Mouse (Mus musculus) kidney, embryonic 15.5 days (tissue): Measurements from ENCODE around the gene Kcnab2. TPM values are rescaled to one million over a fixed set of nuclear protein-coding genes. Genes with fewer than 3 reads are reported as not detected.

Experiments
- ATAC-seq: fragments of 200-750 bp; cut with Nextera tagmentation; replicated peaks from 2 replicates; pipeline ENCODE4 v1.8.0; 2017; ENCODE audit warnings: moderate TSS enrichment; ENCODE audit not compliant: low FRiP score
- H3K27ac ChIP-seq: fragments of 300-500 bp; sonication (generic); 2 replicates; pipeline ENCODE4 v1.5.1; 2015; ENCODE audit warnings: mild to moderate bottlenecking, inconsistent platforms
- H3K27me3 ChIP-seq: fragments of 300-500 bp; sonication (generic); 2 replicates; pipeline ENCODE4 v1.6.1; 2015; ENCODE audit warnings: inconsistent platforms
- H3K36me3 ChIP-seq: fragments of 300-500 bp; sonication (generic); 2 replicates; pipeline ENCODE4 v1.6.1; 2015; ENCODE audit warnings: inconsistent platforms
- H3K4me1 ChIP-seq: fragments of 300-500 bp; sonication (generic); 2 replicates; pipeline ENCODE4 v1.6.1; 2015; ENCODE audit warnings: inconsistent platforms
- H3K4me2 ChIP-seq: fragments of 300-500 bp; sonication (generic); 2 replicates; pipeline ENCODE4 v1.6.1; 2015; ENCODE audit warnings: moderate library complexity, mild to moderate bottlenecking, inconsistent platforms
- H3K4me3 ChIP-seq: fragments of 300-500 bp; sonication (generic); replicated peaks from 2 replicates; pipeline ENCODE4 v1.5.1; 2015; ENCODE audit warnings: mild to moderate bottlenecking, inconsistent platforms
- H3K9ac ChIP-seq: fragments of 300-500 bp; sonication (generic); 2 replicates; pipeline ENCODE4 v1.6.1; 2015; ENCODE audit warnings: mild to moderate bottlenecking, inconsistent platforms
- H3K9me3 ChIP-seq: fragments of 300-500 bp; sonication (generic); replicated peaks from 2 replicates; pipeline ENCODE4 v1.6.1; 2016; ENCODE audit warnings: inconsistent platforms
- WGBS: fragments of 180-500 bp; shearing (Covaris S2); methylation state at CpG from one replicate; pipeline ENCODE4 v1.1.7; 2015; ENCODE audit warnings: mixed read lengths; 5-methylcytosine and 5-hydroxymethylcytosine counted together
- polyA plus RNA-seq: library from polyadenylated mRNA; unstranded; fragments of >200 nt; fragmentation: Nextera tagmentation; extraction: Ambion mirVana; gene quantifications from 2 replicates; pipeline ENCODE4 v1.2.1, GENCODE M21; 2015

Gene Kcnab2
- polyA plus RNA-seq, 1 experiment from 2014 or later: 6.3 TPM

DNA sequence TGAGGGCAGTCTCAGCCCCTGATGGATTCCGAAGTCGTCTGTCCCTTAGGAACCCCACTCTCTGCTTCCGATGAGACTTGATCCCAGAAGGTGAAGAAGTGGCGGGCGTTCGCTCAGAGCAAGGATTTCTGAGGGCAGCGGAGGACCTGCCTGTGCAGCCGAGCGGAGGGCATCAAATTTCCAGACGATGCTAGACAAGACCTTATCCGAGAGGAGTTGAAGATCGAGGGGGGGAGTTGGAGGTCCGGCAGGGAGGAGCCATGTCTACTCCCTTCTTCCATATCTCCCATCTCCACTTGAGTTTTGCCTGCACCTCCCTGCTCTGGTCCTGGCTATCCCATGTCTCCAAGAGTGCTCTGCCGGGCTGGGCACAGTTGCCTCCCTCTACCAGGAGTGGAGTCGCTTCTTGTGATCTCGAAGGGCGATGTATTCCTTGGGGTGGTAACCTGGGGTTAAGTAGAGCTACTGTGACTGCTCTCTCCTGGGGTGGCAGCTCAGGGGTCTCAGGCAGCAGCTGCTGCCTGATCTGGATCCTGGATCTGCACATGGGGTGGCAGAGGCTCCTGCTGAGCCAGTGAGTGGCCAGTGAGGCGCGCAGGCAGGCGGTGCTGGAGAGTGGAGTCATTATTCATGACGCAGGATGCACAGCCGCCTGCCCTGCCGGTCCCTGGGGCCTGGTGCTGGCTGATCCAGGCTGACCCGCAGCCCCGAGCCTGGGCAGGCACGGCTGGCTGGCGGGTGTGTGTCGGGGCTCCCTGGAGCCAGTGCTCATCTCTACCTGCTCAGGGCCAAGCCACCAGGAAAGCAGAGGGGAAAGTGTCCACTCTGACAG, 59.2 kb downstream of the Kcnab2 start:
- Histone ChIP-seq H3K27me3 (0 out of 2 replicates have a peak, but pooled peaks cover 13% of the 10 kb centered on the region), H3K27ac (peak overlapping the region; percentile 68), H3K4me2 (peak overlapping the region; percentile 50), H3K4me1 (peaks cover 19% of the 10 kb centered on the region), H3K9ac (no peak overlapping the region), H3K36me3 (no peaks in the 10 kb centered on the region), H3K9me3 (no peaks in the 10 kb centered on the region), H3K4me3 (peak overlapping the region; percentile 4; the same call in 1 of the 2 replicates)
- ATAC-seq: peak; percentile 74
- WGBS: 15% methylated on average over 28 of the region's 28 CpGs

DNA sequence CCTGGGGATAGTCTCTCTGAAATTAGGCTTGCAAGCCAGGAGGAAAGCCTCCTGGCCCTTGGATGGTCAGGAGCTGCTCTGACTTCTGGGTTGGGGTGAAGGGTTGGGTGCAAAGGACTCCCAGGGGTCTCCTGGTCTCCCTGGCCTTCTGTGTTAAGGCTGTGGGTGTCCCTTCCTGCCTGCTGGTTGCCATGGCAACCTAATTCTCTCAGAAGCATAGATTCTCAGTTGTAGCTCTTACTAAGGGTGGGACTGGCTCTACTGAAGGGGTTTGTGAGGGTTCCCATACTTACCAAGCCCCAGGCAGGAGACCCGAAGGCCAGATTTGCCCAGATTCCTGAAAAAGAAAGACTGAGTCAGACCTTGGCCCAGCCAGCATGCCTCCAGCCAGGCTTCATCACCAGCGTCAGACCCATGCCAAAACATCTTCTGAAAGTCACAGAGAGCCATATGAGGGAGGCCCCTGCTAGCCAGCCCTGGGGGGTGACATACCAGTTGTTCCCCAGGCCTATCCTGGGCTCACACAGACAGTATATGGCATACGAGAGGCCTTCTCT, 65.1 kb downstream of the Kcnab2 start:
- Histone ChIP-seq H3K9ac (no peak overlapping the region), H3K4me3 (no peak overlapping the region), H3K27me3 (0 out of 2 replicates have a peak, but pooled peaks cover 3% of the 10 kb centered on the region), H3K4me1 (peaks cover 2% of the 10 kb centered on the region; the same call in 1 of the 2 replicates), H3K36me3 (no peaks in the 10 kb centered on the region), H3K4me2 (no peak overlapping the region), H3K9me3 (no peaks in the 10 kb centered on the region), H3K27ac (no peak overlapping the region)
- 85% methylated on average over 3 of the region's 3 CpGs for WGBS
- no peak for ATAC-seq

DNA sequence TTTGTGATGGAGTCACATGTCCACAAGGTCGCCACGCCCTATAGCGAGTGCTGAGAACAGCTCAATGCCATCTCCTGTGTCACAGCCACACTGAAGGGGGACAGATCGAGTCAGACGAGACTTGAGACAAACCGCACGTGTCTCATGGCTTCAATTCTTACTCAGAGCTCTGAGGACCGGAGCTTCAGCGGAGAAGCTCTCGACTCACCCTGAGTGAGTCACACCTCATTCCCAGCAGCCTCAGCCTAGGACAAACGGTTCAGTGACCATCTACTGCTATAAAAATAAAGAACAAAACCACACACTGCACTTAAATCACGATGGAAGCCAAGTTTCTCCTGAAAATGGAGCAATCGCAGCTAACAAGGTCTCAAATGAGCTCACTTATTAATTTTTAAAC, 66.7 kb downstream of the Kcnab2 start:
- WGBS: 59% methylated on average over 13 of the region's 13 CpGs
- Histone ChIP-seq H3K9ac (no peak overlapping the region), H3K9me3 (no peaks in the 10 kb centered on the region), H3K27me3 (no peaks in the 10 kb centered on the region), H3K4me2 (no peak overlapping the region), H3K4me3 (no peak overlapping the region), H3K36me3 (no peaks in the 10 kb centered on the region), H3K4me1 (no peaks in the 10 kb centered on the region), H3K27ac (no peak overlapping the region)
- ATAC-seq: no peak

DNA sequence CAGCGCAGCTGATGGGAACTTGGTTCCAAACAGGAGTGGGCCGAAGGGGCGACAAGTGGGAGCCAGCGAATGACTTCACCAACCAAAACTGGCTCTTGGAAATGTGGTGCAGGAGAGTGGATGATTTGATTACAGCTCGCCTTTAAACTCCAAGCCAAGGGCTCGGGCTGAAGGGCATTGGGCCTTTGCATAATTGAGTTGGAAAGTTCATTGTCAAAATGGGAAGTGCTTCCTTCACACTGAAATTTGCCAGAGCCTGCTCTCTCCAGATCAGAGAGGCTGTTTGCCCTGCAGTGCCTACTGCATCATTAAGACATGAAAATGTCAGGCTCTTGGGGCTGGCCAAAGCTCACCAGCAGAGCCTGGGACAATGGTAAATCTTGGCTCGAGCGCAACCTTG, 71.1 kb downstream of the Kcnab2 start:
- H3K9me3 ChIP-seq: no peaks in the 10 kb centered on the region
- no peaks in the 10 kb centered on the region for H3K36me3 ChIP-seq
- no peaks in the 10 kb centered on the region for H3K4me1 ChIP-seq
- no peak overlapping the region for H3K27ac ChIP-seq
- no peak overlapping the region for H3K9ac ChIP-seq
- ATAC-seq: no peak
- no peaks in the 10 kb centered on the region for H3K27me3 ChIP-seq
- no peak overlapping the region for H3K4me3 ChIP-seq
- 82% methylated on average over 8 of the region's 8 CpGs for WGBS
- H3K4me2 ChIP-seq: no peak overlapping the region

DNA sequence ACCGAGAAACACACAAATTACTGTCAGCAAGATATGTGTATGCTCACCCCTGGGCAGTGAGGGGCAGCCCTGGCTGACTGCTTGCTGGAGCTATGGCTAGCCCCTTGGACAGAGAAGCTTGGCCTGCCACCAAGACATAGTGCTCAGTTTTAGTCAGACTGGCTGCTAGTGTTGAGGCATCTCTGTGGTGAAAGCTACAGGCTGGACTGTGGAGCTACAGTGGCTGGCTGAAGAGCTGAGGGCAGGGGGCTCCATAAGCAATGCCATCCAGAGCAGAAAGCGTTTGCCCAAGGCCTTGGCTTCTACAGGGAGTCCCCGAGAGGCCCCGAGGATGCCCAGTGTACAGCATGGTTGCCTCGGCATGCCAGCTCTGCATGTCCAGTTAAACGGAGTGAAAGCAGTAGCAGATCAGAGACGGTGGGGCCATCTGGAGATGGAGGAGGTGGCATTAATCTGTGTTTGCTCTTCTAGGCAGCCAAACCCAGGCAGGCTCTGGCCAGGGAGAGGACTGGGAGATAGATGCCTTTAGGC, 71.9 kb downstream of the Kcnab2 start:
- Histone ChIP-seq H3K4me1 (no peaks in the 10 kb centered on the region), H3K27me3 (no peaks in the 10 kb centered on the region), H3K4me2 (no peak overlapping the region), H3K27ac (no peak overlapping the region), H3K9ac (no peak overlapping the region), H3K36me3 (no peaks in the 10 kb centered on the region), H3K4me3 (no peak overlapping the region), H3K9me3 (no peaks in the 10 kb centered on the region)
- WGBS: 68% methylated on average over 7 of the region's 7 CpGs
- ATAC-seq: no peak

DNA sequence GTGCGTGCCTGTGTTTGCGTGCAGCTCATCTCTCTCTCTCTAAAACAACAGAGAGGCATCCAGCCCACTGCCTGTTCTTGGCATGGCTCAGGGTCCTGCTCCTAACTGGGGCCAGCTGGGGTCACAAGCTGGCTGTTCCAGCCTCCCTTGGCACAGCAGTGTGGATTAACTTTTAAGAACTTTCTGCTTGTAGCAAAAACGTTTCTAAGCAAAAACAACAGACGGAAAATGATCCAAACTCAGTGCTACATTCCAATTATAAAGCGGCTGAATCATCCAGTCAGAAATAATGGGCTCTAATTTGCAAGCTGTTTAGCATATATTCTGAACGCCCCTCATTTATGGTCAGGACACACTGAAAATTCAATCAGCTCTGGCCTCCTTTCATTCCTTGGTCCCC, 72.5 kb downstream of the Kcnab2 start:
- Histone ChIP-seq H3K4me1 (no peaks in the 10 kb centered on the region), H3K27me3 (no peaks in the 10 kb centered on the region), H3K4me3 (no peak overlapping the region), H3K9ac (no peak overlapping the region), H3K4me2 (no peak overlapping the region), H3K9me3 (no peaks in the 10 kb centered on the region), H3K27ac (no peak overlapping the region), H3K36me3 (no peaks in the 10 kb centered on the region)
- 69% methylated on average over 6 of the region's 6 CpGs for WGBS
- ATAC-seq: no peak

DNA sequence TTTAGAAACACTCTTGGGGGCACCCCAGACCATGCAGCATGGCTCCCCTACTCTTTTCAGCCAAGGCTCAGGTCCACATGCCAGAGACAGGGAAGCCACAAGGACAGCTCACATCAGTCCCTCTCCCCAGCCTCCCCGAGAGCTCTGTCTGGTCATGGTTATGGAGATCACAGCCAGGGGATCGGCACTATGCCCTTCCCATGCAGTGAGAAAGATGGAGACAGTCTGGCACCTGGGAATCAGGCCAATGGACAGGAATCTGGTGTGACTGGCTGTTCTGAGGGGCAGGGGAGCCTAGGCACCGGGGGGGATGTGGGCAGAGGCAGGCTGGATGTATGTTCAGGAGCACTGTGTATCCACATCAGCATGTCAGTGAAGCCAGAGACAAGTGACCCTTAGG, 78.7 kb downstream of the Kcnab2 start:
- no peak overlapping the region for H3K9ac ChIP-seq
- H3K27ac ChIP-seq: no peak overlapping the region
- no peak overlapping the region for H3K4me2 ChIP-seq
- no peaks in the 10 kb centered on the region for H3K27me3 ChIP-seq
- no peak for ATAC-seq
- no peaks in the 10 kb centered on the region for H3K36me3 ChIP-seq
- no peaks in the 10 kb centered on the region for H3K9me3 ChIP-seq
- H3K4me3 ChIP-seq: no peak overlapping the region
- no peaks in the 10 kb centered on the region for H3K4me1 ChIP-seq
- WGBS: 76% methylated on average over 3 of the region's 3 CpGs

DNA sequence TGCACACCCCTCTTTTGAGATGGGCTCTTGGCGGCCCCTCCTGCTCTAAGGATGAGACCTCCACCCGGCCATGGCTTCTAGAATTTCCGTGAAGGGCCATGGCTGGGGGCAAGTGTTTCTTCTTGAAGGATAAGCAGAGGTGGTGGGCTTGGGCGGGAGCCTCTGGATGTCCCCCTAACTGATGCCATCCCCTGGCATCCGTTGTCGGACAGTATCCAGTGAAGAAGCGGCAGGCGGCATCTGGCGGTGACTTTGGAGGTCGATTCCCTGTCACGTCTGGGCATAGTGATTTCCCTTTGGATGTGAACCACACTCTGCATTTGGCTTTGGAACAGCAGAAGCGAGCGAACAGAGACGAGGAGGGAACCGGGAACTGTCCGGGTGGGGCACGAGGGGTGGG, 85.0 kb downstream of the Kcnab2 start:
- Histone ChIP-seq H3K4me2 (no peak overlapping the region), H3K36me3 (no peaks in the 10 kb centered on the region), H3K27me3 (no peaks in the 10 kb centered on the region), H3K4me1 (0 out of 2 replicates have a peak, but pooled peaks cover 3% of the 10 kb centered on the region), H3K27ac (no peak overlapping the region), H3K4me3 (no peak overlapping the region), H3K9ac (no peak overlapping the region), H3K9me3 (no peaks in the 10 kb centered on the region)
- 88% methylated on average over 17 of the region's 17 CpGs for WGBS
- ATAC-seq: no peak

DNA sequence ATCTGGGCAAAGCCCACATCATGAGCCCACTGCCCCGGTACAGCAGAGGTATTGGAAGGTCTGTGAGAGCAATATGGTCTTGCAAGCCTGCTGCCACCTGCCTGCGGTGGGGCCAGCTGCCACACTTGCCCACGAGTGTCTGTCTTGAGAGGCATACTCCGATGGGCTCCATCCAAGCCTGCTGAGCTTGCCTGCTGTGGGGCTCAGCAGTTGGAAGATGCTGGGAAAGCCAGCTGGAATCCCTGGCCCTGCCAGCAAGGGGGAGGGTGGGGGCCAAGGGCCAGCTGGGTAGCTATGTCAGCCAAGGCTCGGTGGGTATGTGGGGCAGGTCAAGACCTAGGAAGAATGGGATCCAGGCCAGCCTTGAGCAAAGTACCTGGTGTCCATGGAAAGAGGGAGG, 85.5 kb downstream of the Kcnab2 start:
- Histone ChIP-seq H3K27me3 (no peaks in the 10 kb centered on the region), H3K36me3 (no peaks in the 10 kb centered on the region), H3K9me3 (no peaks in the 10 kb centered on the region), H3K27ac (no peak overlapping the region), H3K9ac (no peak overlapping the region), H3K4me1 (0 out of 2 replicates have a peak, but pooled peaks cover 3% of the 10 kb centered on the region), H3K4me2 (no peak overlapping the region), H3K4me3 (no peak overlapping the region)
- no peak for ATAC-seq
- WGBS: 70% methylated on average over 5 of the region's 5 CpGs

DNA sequence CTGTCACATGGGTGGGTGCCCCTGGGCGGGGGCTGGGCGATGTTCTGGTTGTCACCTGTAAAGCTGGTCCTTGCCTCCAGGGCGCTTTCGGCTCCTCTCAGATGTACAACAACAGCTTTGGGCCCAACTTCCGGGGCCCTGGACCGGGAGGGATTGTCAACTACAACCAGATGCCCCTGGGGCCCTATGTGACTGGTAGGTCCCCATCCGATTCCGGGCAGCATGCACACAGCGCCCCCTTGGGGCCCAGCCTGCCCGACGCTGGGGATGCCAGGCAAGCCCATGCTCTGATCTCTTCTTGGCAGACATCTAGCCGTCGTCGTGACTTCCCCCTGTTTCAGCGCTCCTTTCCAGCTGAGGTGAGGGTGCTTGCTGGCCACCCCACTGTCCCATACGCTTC, 92.0 kb downstream of the Kcnab2 start:
- Histone ChIP-seq H3K27ac (no peak overlapping the region), H3K9me3 (no peaks in the 10 kb centered on the region), H3K4me1 (no peaks in the 10 kb centered on the region), H3K4me2 (no peak overlapping the region), H3K4me3 (no peak overlapping the region), H3K27me3 (no peaks in the 10 kb centered on the region), H3K36me3 (no peaks in the 10 kb centered on the region), H3K9ac (no peak overlapping the region)
- WGBS: 68% methylated on average over 16 of the region's 16 CpGs
- ATAC-seq: no peak

DNA sequence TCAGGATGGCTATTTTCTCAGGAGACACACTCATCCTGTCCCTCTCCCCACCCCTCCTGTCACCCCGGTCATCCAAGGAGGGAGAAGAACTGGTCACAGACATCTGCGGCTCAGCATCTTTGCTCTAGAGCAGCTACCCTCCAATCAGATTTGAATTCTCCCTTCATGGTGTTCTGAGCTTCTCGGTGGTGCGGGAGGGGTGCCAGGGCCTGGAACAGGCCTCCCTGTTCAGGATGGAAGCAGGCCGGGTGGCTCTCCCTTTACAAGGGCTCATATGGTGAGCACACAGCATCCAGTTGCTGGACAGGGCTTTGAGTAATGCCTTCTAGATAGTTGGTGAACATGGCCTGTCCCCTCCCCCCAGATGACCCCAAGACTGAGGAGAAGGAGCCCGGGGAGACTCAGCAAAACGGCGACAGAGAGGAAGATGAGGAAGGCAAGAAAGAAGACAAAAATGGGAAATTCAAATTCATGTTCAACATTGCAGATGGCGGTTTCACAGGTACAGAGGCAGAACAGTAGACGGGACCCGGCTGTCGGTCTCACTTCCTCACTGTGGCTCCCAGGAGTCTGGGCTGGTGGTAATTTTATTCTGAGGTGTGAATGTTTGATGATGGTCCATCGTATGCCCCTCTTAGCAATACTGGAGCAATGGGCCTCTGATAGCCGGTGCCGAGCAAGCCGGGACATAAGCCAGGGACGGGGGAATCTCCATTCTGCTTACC, 95.0 kb downstream of the Kcnab2 start:
- no peak for ATAC-seq
- no peak overlapping the region for H3K27ac ChIP-seq
- no peak overlapping the region for H3K4me3 ChIP-seq
- H3K4me1 ChIP-seq: no peaks in the 10 kb centered on the region
- no peak overlapping the region for H3K4me2 ChIP-seq
- no peak overlapping the region for H3K9ac ChIP-seq
- H3K27me3 ChIP-seq: no peaks in the 10 kb centered on the region
- no peaks in the 10 kb centered on the region for H3K9me3 ChIP-seq
- WGBS: 82% methylated on average over 17 of the region's 17 CpGs
- H3K36me3 ChIP-seq: no peaks in the 10 kb centered on the region

DNA sequence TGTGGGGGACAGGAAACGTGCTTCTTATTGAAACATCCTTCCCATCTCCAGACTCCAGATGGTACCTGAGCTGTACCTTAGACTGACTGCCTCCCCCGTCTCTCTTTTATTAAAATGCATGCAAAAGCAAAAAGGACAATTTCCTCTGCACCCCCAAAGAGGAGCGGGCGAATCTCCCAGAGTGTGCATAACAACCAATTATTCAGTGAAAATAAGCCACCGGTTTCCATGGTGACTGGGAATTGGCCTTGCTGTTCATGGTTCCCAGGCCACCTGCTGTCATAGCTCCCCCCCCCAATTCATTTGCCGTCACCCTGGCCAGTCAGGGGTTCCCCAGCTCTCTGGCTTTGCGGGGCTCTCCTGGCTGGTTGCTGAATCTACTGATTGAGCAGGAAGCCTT, 112.4 kb downstream of the Kcnab2 start:
- Histone ChIP-seq H3K9me3 (no peaks in the 10 kb centered on the region), H3K27me3 (peaks cover 7% of the 10 kb centered on the region), H3K27ac (no peak overlapping the region), H3K4me1 (peaks cover 28% of the 10 kb centered on the region), H3K36me3 (no peaks in the 10 kb centered on the region), H3K9ac (no peak overlapping the region), H3K4me3 (no peak overlapping the region), H3K4me2 (no peak overlapping the region)
- 79% methylated on average over 7 of the region's 7 CpGs for WGBS
- ATAC-seq: no peak
